Mouse (Mus musculus) thymus, adult 2 months (tissue): ENCODE measurements around the gene Mrpl50. TPM values are rescaled to one million over a fixed set of nuclear protein-coding genes. Genes with fewer than 3 reads are reported as not detected.

Experiments used
- DNase-seq: peaks from one replicate; pipeline ENCODE4 v3.0.0; 2021
- H3K27ac ChIP-seq: fragments of 200-500 bp; 2 replicates; pipeline ENCODE4 v1.5.1; 2012; ENCODE audit warnings: low read length, control low read depth; ENCODE audit not compliant: control insufficient read depth, insufficient read depth
- H3K27me3 ChIP-seq: fragments of 200-500 bp; 2 replicates; pipeline ENCODE4 v1.6.1; 2012; ENCODE audit warnings: mild to moderate bottlenecking, low read length, moderate library complexity, mixed read lengths; ENCODE audit not compliant: control insufficient read depth, insufficient read depth
- H3K36me3 ChIP-seq: fragments of 200-500 bp; 2 replicates; pipeline ENCODE4 v1.6.1; 2012; ENCODE audit warnings: mild to moderate bottlenecking, low read length, moderate library complexity; ENCODE audit not compliant: control insufficient read depth, insufficient read depth
- H3K4me1 ChIP-seq: fragments of 200-500 bp; replicated peaks from 2 replicates; pipeline ENCODE4 v1.6.1; 2012; ENCODE audit warnings: low read length; ENCODE audit not compliant: control insufficient read depth, insufficient read depth
- H3K4me3 ChIP-seq: fragments of 200-500 bp; 2 replicates; pipeline ENCODE4 v1.5.1; 2012; ENCODE audit warnings: mild to moderate bottlenecking, low read length, control low read depth, moderate library complexity; ENCODE audit not compliant: control insufficient read depth, insufficient read depth
- CTCF ChIP-seq: fragments of 200-500 bp; IDR thresholded peaks from 2 replicates; pipeline ENCODE4 v1.5.1; 2012; ENCODE audit warnings: mild to moderate bottlenecking, control low read depth, low read length, moderate library complexity, borderline replicate concordance; ENCODE audit not compliant: control insufficient read depth, poor library complexity, insufficient read depth; ENCODE audit errors: extremely low read depth
- POLR2A ChIP-seq: fragments of 200-500 bp; IDR thresholded peaks from 2 replicates; pipeline ENCODE4 v1.6.1; 2012; ENCODE audit warnings: mild to moderate bottlenecking, low read length, control low read depth, moderate library complexity; ENCODE audit not compliant: control insufficient read depth, poor library complexity, insufficient read depth; ENCODE audit errors: extremely low read depth
- WGBS: fragments of 180-500 bp; shearing (Covaris S2); methylation state at CpG from one replicate; pipeline ENCODE4 v1.1.7; 2018; 5-methylcytosine and 5-hydroxymethylcytosine counted together
- polyA plus RNA-seq: library from polyadenylated mRNA; depleted of rRNA; stranded (reverse); fragments of >200 nt; gene quantifications from 2 replicates; pipeline ENCODE4 v1.2.3, GENCODE M21; 2012; rRNA removed

Gene Mrpl50
- polyA plus RNA-seq, 1 experiment: 4.2 TPM

DNA sequence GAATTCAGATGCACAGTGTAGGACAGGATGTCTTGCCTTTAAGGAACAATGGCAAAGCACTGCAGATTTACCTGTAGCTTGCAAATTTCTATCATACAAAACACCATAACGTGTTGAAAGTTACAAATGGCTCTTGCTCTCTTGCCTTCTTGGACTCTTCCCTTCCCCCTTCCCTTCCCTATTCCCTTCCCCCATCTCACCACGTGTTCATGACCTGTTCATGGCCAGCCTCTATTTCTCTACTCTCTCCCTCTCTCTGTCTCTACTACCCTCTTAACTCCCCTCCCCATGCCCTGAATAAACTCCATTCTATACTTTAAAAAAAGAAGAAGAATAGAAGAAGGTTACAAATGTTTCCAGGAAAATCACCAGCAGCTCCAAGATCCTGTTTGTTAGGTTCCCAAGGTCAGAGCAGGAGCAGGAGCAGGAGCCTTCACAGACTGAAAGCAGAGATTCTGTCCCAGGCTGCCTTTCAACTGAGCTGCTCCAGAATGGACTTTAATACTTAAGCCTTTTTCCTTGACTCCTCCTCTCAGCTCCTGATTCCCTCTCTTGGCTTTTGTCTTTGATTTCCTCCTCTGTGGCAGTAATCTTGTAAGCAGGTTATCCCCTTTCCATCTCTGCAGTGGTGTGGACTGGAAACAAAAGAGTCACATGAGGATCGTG lies 47.3 kb downstream of the Mrpl50 start, which contains the start of gene Acnat1:
Gene Acnat1, minus strand, starts transcription at position 478 of the 666 bp plus-strand sequence.
- Histone ChIP-seq H3K27ac (no peak within 1 kb of the TSS), H3K36me3 (no peaks in the 10 kb centered on the region), H3K4me1 (no peaks in the 10 kb centered on the region), H3K4me3 (no peak within 1 kb of the TSS), H3K27me3 (no peaks in the 10 kb centered on the region)
- WGBS: 60% methylated on average over 3 of the region's 3 CpGs
- TF ChIP-seq POLR2A: no peak
- TF ChIP-seq CTCF: no peak
- DNase-seq: no peak

GRCm38 (mm10) chr4:49469435-49470151 lies 51.3 kb downstream of the Mrpl50 start:
- 90% methylated on average over 3 of the region's 3 CpGs for WGBS
- no peak overlapping the region for H3K4me3 ChIP-seq
- H3K36me3 ChIP-seq: no peaks in the 10 kb centered on the region
- no peak overlapping the region for H3K27ac ChIP-seq
- no peak for DNase-seq
- H3K27me3 ChIP-seq: no peaks in the 10 kb centered on the region
- no peak for TF ChIP-seq CTCF
- TF ChIP-seq POLR2A: no peak
- no peaks in the 10 kb centered on the region for H3K4me1 ChIP-seq

DNA sequence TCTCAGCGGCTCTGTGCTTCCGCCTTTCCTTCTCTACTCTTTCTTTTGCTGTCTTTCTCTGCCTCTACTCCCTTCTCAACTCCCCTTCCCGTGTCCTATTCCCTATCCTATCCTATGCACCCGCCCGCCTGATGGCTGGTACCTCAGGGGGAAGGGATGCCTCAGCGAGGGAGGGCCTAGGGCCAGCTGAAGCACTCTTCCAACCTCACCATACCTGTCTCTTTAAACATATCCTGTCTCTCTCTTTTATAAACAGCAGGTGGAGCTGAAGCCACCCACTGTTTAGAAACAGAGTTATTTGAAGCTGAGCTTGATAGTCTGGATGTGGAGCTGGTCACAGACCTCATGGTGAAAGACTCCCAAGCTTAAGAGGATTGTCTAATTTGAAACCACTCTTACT lies 53.5 kb downstream of the Mrpl50 start:
- WGBS: 94% methylated on average over 6 of the region's 6 CpGs
- no peak overlapping the region for H3K4me3 ChIP-seq
- H3K36me3 ChIP-seq: no peaks in the 10 kb centered on the region
- TF ChIP-seq POLR2A: no peak
- TF ChIP-seq CTCF: no peak
- no peaks in the 10 kb centered on the region for H3K4me1 ChIP-seq
- DNase-seq: no peak
- H3K27me3 ChIP-seq: no peaks in the 10 kb centered on the region
- no peak overlapping the region for H3K27ac ChIP-seq

Other genes starting within 250 kb of the Mrpl50 start
- not detected in 2 replicates for gene Acnat2, start 112.9 kb downstream of the Mrpl50 start, polyA plus RNA-seq
- 0.19 TPM in 1 of 2 replicates, not detected in the other for gene Acnat1, start 47.2 kb downstream of the Mrpl50 start, polyA plus RNA-seq
- gene Baat, start 14.5 kb downstream of the Mrpl50 start, polyA plus RNA-seq: 0.14 TPM in 1 of 2 replicates, not detected in the other
- 1.7 and 1.9 TPM in 2 replicates for gene Zfp189, start 83 bp upstream of the Mrpl50 start, polyA plus RNA-seq
- gene Aldob, start 28.5 kb upstream of the Mrpl50 start, polyA plus RNA-seq: 3.7 and 4.2 TPM in 2 replicates
- 8.4 and 12.1 TPM in 2 replicates for gene Tmem246, start 76.8 kb upstream of the Mrpl50 start, polyA plus RNA-seq
- 34.4 and 34.6 TPM in 2 replicates for gene Rnf20, start 110.9 kb upstream of the Mrpl50 start, polyA plus RNA-seq
- gene Ppp3r2, start 160.9 kb upstream of the Mrpl50 start, polyA plus RNA-seq: 0.03 TPM in 1 of 2 replicates, not detected in the other